In the genomic region with DNA sequence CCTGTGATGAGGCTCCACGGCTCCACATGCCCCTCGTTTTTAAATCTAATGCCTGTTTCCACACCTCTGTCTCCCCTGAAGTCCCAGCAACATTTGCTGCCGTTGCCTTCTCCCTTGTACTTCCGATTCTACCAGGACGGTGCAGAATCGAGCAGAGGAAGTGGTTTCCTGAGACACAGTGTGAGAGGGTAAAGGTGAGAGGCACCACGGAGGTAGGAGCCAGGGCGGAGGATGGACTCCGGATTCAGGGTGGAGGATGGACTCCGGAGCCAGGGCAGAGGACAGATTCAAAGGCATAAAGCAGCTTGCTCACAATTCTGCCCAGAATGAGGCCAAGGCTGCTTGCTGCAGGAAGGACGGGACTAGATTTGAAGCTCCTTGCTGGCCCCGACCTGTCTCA, we compare ENCODE assay signal across 13 mouse cellular contexts.
A peak's percentile ranks its signal among the peaks of the same experiment; 100 is the strongest.
DNase-seq lines count a peak whose midpoint lies in the region; ATAC-seq and TF ChIP-seq lines count a peak whose summit lies in the region.
"Had no signal": no experiment of that assay in that cellular context is flagged by ENCODE, and none has a peak within 500 bp of the region (broad histone marks: within the 10 kb centered on the region; RNA-seq: fewer than 3 reads in every experiment).

No protein-coding gene starts in this region.

- H3K27ac ChIP-seq in liver, adult 2 months (replicated peaks; ENCODE audit: insufficient read depth, low read depth, low read length), result no peak overlapping the region
- no peak overlapping the region for H3K27ac ChIP-seq in liver, embryonic 12.5 days

- no peaks in the 10 kb centered on the region for H3K79me2 ChIP-seq in liver, adult 2 months (ENCODE audit: control insufficient read depth, insufficient read depth, low read length)

- H3K9ac ChIP-seq in liver, adult 2 months (ENCODE audit: low read depth, low read length), result no peak overlapping the region
- H3K9ac ChIP-seq in liver, embryonic 12.5 days, result no peak overlapping the region

- no peak for TF ChIP-seq CTCF in liver, adult 2 months (IDR thresholded peaks at IDR 0.05; ENCODE audit: low read depth, low read length)

- no peak overlapping the region for H3K4me2 ChIP-seq in liver, embryonic 12.5 days

- H3K9me3 ChIP-seq in liver, embryonic 12.5 days (replicated peaks), result no peaks in the 10 kb centered on the region

- H3K36me3 ChIP-seq in liver, adult 2 months (ENCODE audit: control insufficient read depth, insufficient read depth, low read length), result no peaks in the 10 kb centered on the region
- H3K36me3 ChIP-seq in liver, embryonic 12.5 days, result no peaks in the 10 kb centered on the region

- TF ChIP-seq POLR2A in liver, adult 2 months (IDR thresholded peaks at IDR 0.05; ENCODE audit: extremely low read depth, insufficient read depth, low read length), result no peak

- DNase-seq in liver, adult 2 months (ENCODE audit: extremely low read depth, low read depth, low spot score), result peak; percentile 33
- peak; percentile 75 for DNase-seq in kidney, adult 9 months
- DNase-seq in frontal cortex, postnatal 14 days (ENCODE audit: low spot score in 2 of 2), result no peak
- no peak for DNase-seq in layer of hippocampus, adult 8-10 months (ENCODE audit: low spot score in 2 of 2)
- no peak for DNase-seq in embryo, embryonic 11 days
- DNase-seq: adrenal gland, postnatal 10 days; gastrocnemius, postnatal 14 days; heart, postnatal 4 days; lung, postnatal 4 days had no signal

- 39% methylated on average over 12 of the region's 12 CpGs for WGBS in liver, adult 2 months
- 53% methylated on average over 12 of the region's 12 CpGs for WGBS in liver, embryonic 12.5 days (ENCODE audit: insufficient replicate concordance)

- no peak overlapping the region for H3K4me3 ChIP-seq in liver, adult 2 months (ENCODE audit: insufficient read depth, low read depth, low read length)
- no peak overlapping the region for H3K4me3 ChIP-seq in liver, embryonic 12.5 days

- H3K4me1 ChIP-seq in liver, adult 2 months (ENCODE audit: control insufficient read depth, insufficient read depth, low read length), result no peaks in the 10 kb centered on the region
- H3K4me1 ChIP-seq in liver, embryonic 12.5 days, result no peaks in the 10 kb centered on the region

- ATAC-seq in liver, embryonic 12.5 days, result no peak
- ATAC-seq in hematopoietic stem cell, adult 5-6 weeks (replicated peaks in 1 of 2; ENCODE audit: insufficient read depth in 1 of 2, low FRiP score in 2 of 2, low TSS enrichment in 1 of 2, low read depth in 1 of 2, poor library complexity in 2 of 2, severe bottlenecking in 2 of 2), result peak; percentile 32 to 46; a peak in 1 of 4 replicates
- 0 out of 2 replicates have a peak, but pooled peaks have one; percentile 1 for ATAC-seq in neutrophil, adult 5-6 weeks (ENCODE audit: extremely low read depth, insufficient number of reproducible peaks, low FRiP score, poor library complexity, severe bottlenecking)

- H3K27me3 ChIP-seq in liver, adult 2 months (ENCODE audit: control insufficient read depth, insufficient read depth, low read length), result no peaks in the 10 kb centered on the region
- H3K27me3 ChIP-seq in liver, embryonic 12.5 days (replicated peaks), result no peaks in the 10 kb centered on the region
- H3K27me3 ChIP-seq: CH12.LX had no signal

Comparison
In these comparisons a context has a peak if more than half of its experiments do, and no peak if none do; other contexts are left out.
1. DNase-seq: peak in liver, adult 2 months (single experiment) and kidney, adult 9 months (single experiment); none in frontal cortex, postnatal 14 days (0 of 2), layer of hippocampus, adult 8-10 months (0 of 2) and embryo, embryonic 11 days (single experiment).